Mouse (Mus musculus): ENCODE data around the gene Mum1. TPM values are rescaled to one million over a fixed set of nuclear protein-coding genes. Genes with fewer than 3 reads are reported as not detected.

Mum1 gene
- polyA plus RNA-seq, 1 experiment = 42.8 TPM

GRCm38 (mm10) chr10:80262169-80262568 lies 35.9 kb downstream of the Mum1 start:
- 70% methylated on average over 12 of the region's 12 CpGs for WGBS
- peaks cover 4% of the 10 kb centered on the region; the same call in 1 of the 2 replicates for H3K36me3 ChIP-seq (ENCODE audit: control insufficient read depth, insufficient read depth, low read length)
- H3K4me1 ChIP-seq (ENCODE audit: control insufficient read depth, insufficient read depth, insufficient read length) = peaks cover 8% of the 10 kb centered on the region
- no peak for DNase-seq (ENCODE audit: low read depth in 1 of 2, low spot score in 2 of 2)
- H3K4me3 ChIP-seq (ENCODE audit: extremely low read depth, insufficient read depth, insufficient read length) = no peak overlapping the region
- H3K27ac ChIP-seq (ENCODE audit: insufficient read depth, low read length) = no peak overlapping the region
- H3K27me3 ChIP-seq (ENCODE audit: control insufficient read depth, insufficient read depth, low read length) = no peaks in the 10 kb centered on the region
- TF ChIP-seq CTCF (IDR thresholded peaks at IDR 0.05; ENCODE audit: extremely low read depth, insufficient read depth, insufficient read length, insufficient replicate concordance) = no peak
- TF ChIP-seq POLR2A (IDR thresholded peaks at IDR 0.05; ENCODE audit: low read depth, low read length) = no peak

GRCm38 (mm10) chr10:80262776-80263365 lies 36.6 kb downstream of the Mum1 start:
- Histone ChIP-seq H3K27ac (ENCODE audit: insufficient read depth, low read length) (no peak overlapping the region), H3K4me1 (ENCODE audit: control insufficient read depth, insufficient read depth, insufficient read length) (peaks cover 15% of the 10 kb centered on the region), H3K27me3 (ENCODE audit: control insufficient read depth, insufficient read depth, low read length) (no peaks in the 10 kb centered on the region), H3K4me3 (ENCODE audit: extremely low read depth, insufficient read depth, insufficient read length) (no peak overlapping the region), H3K36me3 (ENCODE audit: control insufficient read depth, insufficient read depth, low read length) (no peaks in the 10 kb centered on the region; the same call in 1 of the 2 replicates)
- no peak for TF ChIP-seq POLR2A (IDR thresholded peaks at IDR 0.05; ENCODE audit: low read depth, low read length)
- no peak for TF ChIP-seq CTCF (IDR thresholded peaks at IDR 0.05; ENCODE audit: extremely low read depth, insufficient read depth, insufficient read length, insufficient replicate concordance)
- WGBS = 97% methylated on average over 10 of the region's 10 CpGs
- DNase-seq (ENCODE audit: low read depth in 1 of 2, low spot score in 2 of 2) = no peak

- Histone ChIP-seq H3K27ac (ENCODE audit: insufficient read depth, low read length) (peak overlapping the region; percentile 80), H3K4me3 (ENCODE audit: extremely low read depth, insufficient read depth, insufficient read length) (peak overlapping the region; percentile 90), H3K36me3 (ENCODE audit: control insufficient read depth, insufficient read depth, low read length) (no peaks in the 10 kb centered on the region), H3K4me1 (ENCODE audit: control insufficient read depth, insufficient read depth, insufficient read length) (peaks cover 17% of the 10 kb centered on the region), H3K27me3 (ENCODE audit: control insufficient read depth, insufficient read depth, low read length) (no peaks in the 10 kb centered on the region)
- peak; percentile 75 for TF ChIP-seq POLR2A (IDR thresholded peaks at IDR 0.05; ENCODE audit: low read depth, low read length)
- no peak for TF ChIP-seq CTCF (IDR thresholded peaks at IDR 0.05; ENCODE audit: extremely low read depth, insufficient read depth, insufficient read length, insufficient replicate concordance)
- DNase-seq (ENCODE audit: low read depth in 1 of 2, low spot score in 2 of 2) = peak; percentile 97 to 98
- under 1% methylated on average over 69 of the region's 81 CpGs for WGBS
Measured at GRCm38 (mm10) chr10:80264341-80265148, 38.3 kb downstream of the Mum1 start.

- TF ChIP-seq POLR2A (IDR thresholded peaks at IDR 0.05; ENCODE audit: low read depth, low read length) = no peak
- WGBS = 0% methylated on average over 18 of the region's 18 CpGs
- Histone ChIP-seq H3K4me1 (ENCODE audit: control insufficient read depth, insufficient read depth, insufficient read length) (peaks cover 20% of the 10 kb centered on the region), H3K36me3 (ENCODE audit: control insufficient read depth, insufficient read depth, low read length) (no peaks in the 10 kb centered on the region), H3K27ac (ENCODE audit: insufficient read depth, low read length) (peak overlapping the region; percentile 80), H3K4me3 (ENCODE audit: extremely low read depth, insufficient read depth, insufficient read length) (peak overlapping the region; percentile 90), H3K27me3 (ENCODE audit: control insufficient read depth, insufficient read depth, low read length) (no peaks in the 10 kb centered on the region)
- DNase-seq (ENCODE audit: low read depth in 1 of 2, low spot score in 2 of 2) = no peak
Measured at GRCm38 (mm10) chr10:80265149-80265486, 38.9 kb downstream of the Mum1 start.

- TF ChIP-seq POLR2A (IDR thresholded peaks at IDR 0.05; ENCODE audit: low read depth, low read length) (no peak), CTCF (IDR thresholded peaks at IDR 0.05; ENCODE audit: extremely low read depth, insufficient read depth, insufficient read length, insufficient replicate concordance) (no peak)
- Histone ChIP-seq H3K27ac (ENCODE audit: insufficient read depth, low read length) (no peak overlapping the region), H3K27me3 (ENCODE audit: control insufficient read depth, insufficient read depth, low read length) (no peaks in the 10 kb centered on the region), H3K4me1 (ENCODE audit: control insufficient read depth, insufficient read depth, insufficient read length) (peaks cover 34% of the 10 kb centered on the region; the same call in 1 of the 2 replicates), H3K36me3 (ENCODE audit: control insufficient read depth, insufficient read depth, low read length) (peaks cover 7% of the 10 kb centered on the region; the same call in 1 of the 2 replicates), H3K4me3 (ENCODE audit: extremely low read depth, insufficient read depth, insufficient read length) (no peak overlapping the region)
- WGBS = 55% methylated on average over 2 of the region's 2 CpGs
- DNase-seq (ENCODE audit: low read depth in 1 of 2, low spot score in 2 of 2) = no peak
Measured at GRCm38 (mm10) chr10:80270099-80270498, 43.9 kb downstream of the Mum1 start.

DNA sequence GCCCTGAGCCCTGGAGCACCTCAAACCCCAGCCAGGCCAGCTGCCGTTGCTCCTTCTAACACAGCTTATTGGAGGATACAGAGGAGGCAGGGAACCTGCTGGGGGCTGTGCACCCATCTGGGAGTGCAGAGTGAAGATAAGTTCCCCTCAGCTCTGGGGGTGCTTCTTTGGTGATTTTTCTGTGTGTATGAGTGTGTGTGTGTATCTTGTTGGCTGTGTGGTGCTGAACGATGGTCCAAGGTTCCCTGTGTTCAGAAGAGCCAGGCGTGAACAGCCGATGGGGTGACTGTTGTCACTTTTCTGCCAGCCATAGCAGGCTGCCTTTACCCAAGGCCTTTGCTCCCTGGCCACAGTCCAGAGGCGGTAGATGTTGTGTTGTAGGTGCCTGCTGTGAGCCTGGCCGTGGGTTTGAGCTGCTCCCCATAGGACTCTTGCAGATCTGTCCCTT lies 44.5 kb downstream of the Mum1 start:
- no peak for DNase-seq (ENCODE audit: low read depth in 1 of 2, low spot score in 2 of 2)
- H3K4me3 ChIP-seq (ENCODE audit: extremely low read depth, insufficient read depth, insufficient read length) = no peak overlapping the region
- WGBS = 40% methylated on average over 6 of the region's 6 CpGs
- TF ChIP-seq CTCF (IDR thresholded peaks at IDR 0.05; ENCODE audit: extremely low read depth, insufficient read depth, insufficient read length, insufficient replicate concordance) (no peak), POLR2A (IDR thresholded peaks at IDR 0.05; ENCODE audit: low read depth, low read length) (no peak)
- H3K27me3 ChIP-seq (ENCODE audit: control insufficient read depth, insufficient read depth, low read length) = no peaks in the 10 kb centered on the region
- H3K4me1 ChIP-seq (ENCODE audit: control insufficient read depth, insufficient read depth, insufficient read length) = peaks cover 34% of the 10 kb centered on the region; the same call in 1 of the 2 replicates
- H3K27ac ChIP-seq (ENCODE audit: insufficient read depth, low read length) = peak overlapping the region; percentile 45
- H3K36me3 ChIP-seq (ENCODE audit: control insufficient read depth, insufficient read depth, low read length) = peaks cover 9% of the 10 kb centered on the region; the same call in 1 of the 2 replicates
